Mouse (Mus musculus): ENCODE results near the gene Pnpo.

DNA sequence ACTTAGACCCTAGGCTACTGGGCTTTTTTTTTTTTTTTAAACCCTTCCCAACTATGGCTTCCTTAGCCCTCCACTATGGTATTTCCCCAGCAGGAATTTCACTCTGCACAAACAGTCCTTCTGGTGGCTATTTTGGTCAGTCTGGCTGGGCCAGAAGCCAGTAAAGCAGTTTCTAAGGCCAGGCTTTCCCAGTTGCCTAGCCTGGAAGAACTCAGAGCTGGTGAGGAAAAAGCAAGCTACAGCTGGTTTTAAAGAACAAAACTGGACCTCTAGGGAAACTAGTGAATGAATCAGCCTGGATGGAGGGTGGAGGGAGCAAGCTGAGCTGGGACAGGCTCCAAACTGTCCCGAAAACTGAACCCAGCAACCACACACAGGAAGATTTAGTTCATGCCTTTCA is 26.0 kb upstream of the Pnpo start:
- TF ChIP-seq GATA1 (IDR thresholded peaks at IDR 0.05; ENCODE audit: low read length) (no peak), TAL1 (IDR thresholded peaks at IDR 0.05; ENCODE audit: low read length) (no peak)
